Mouse (Mus musculus) heart, postnatal 0 days (tissue): Measurements from ENCODE around the gene Olfr282.

Source experiments
- CTCF ChIP-seq: IDR thresholded peaks from 2 replicates; pipeline ENCODE4 v1.5.1; 2016; ENCODE audit warnings: antibody characterized with exemption, control low read depth, low read depth
- EP300 ChIP-seq: IDR thresholded peaks from 2 replicates; pipeline ENCODE4 v1.6.1; 2016; ENCODE audit warnings: antibody characterized with exemption, low read depth

GRCm38 (mm10) chr15:98391903-98392187 is 39.2 kb upstream of the Olfr282 start:
- no peak for TF ChIP-seq CTCF
- no peak for TF ChIP-seq EP300
